Mouse (Mus musculus) bone marrow macrophage, adult 2 months (primary cell): ENCODE data around the gene 1700012B09Rik. TPM values are rescaled to one million over a fixed set of nuclear protein-coding genes. Genes with fewer than 3 reads are reported as not detected.

ENCODE experiments used
- H3K27ac ChIP-seq: 2 replicates; pipeline ENCODE4 v1.5.1; 2012; ENCODE audit warnings: low read depth, low read length; ENCODE audit not compliant: insufficient read depth
- H3K4me1 ChIP-seq: 2 replicates; pipeline ENCODE4 v1.6.1; 2012; ENCODE audit warnings: low read length; ENCODE audit not compliant: control insufficient read depth, insufficient read depth
- H3K4me3 ChIP-seq: 2 replicates; pipeline ENCODE4 v1.5.1; 2012; ENCODE audit warnings: mild to moderate bottlenecking, low read length, moderate library complexity; ENCODE audit not compliant: insufficient read depth
- CTCF ChIP-seq: IDR thresholded peaks from 2 replicates; pipeline ENCODE4 v1.5.1; 2012; ENCODE audit warnings: low read depth, mild to moderate bottlenecking, low read length, moderate library complexity
- POLR2A ChIP-seq: IDR thresholded peaks from 2 replicates; pipeline ENCODE4 v1.6.1; 2012; ENCODE audit warnings: mild to moderate bottlenecking, low read depth, low read length, borderline replicate concordance
- polyA plus RNA-seq: library from polyadenylated mRNA; stranded (reverse); fragments of >200 nt; gene quantifications from 2 replicates; pipeline ENCODE4 v1.2.4, GENCODE M21; 2012; ENCODE audit not compliant: missing spikeins, insufficient read depth, insufficient read length

Gene 1700012B09Rik
- polyA plus RNA-seq, 1 experiment: not detected

DNA sequence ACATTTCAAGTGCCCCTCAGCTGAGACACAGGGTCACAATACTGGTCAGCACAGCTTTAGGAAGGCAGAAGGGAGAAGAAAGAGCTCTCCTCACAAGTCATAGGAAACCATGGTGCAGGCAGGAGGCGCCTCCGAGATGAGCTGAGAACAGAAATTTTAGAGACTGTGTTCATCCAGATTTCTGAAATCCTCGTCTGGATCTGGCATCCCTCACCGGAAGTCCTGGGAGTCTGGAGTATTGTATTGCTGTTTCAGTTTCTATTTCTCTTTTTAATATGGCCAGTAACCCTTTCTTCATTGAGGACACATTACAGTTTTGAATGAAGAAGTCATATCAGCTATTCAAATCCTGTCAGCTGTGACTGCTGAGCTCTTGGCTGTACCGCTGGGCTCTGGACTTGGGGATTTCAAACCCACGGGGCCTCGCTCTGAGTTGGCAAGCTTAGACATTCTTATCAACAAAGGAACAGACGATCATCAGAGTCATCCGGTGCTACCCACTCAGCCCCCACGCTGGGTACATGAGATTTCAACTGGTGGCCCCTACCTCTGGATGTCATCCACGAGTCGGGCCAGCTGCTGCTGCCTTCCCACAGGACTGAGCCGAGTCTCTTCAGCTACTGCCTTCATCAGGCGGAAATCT is 53.0 kb downstream of the 1700012B09Rik start:
- no peak overlapping the region for H3K27ac ChIP-seq
- TF ChIP-seq POLR2A (no peak), CTCF (no peak)
- H3K4me1 ChIP-seq: peaks cover 11% of the 10 kb centered on the region
- no peak overlapping the region for H3K4me3 ChIP-seq

DNA sequence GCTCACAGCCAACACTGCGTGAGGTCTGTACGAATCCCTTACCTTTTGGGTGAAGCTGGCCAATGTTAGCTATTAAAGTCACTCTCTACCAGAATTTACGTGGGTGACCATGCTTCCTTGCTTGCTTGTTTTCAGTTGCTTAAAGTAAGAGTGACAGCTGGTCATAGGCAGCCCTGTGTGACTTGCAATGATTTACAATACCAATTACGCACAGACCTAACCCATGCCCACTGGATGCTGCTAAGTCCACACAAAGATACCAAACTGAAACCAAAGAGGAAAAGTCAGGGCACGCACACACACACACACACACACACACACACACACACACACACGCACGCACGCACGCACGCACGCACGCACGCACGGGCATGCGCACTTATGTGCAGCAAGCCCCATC is 55.6 kb downstream of the 1700012B09Rik start:
- Histone ChIP-seq H3K27ac (no peak overlapping the region), H3K4me1 (peaks cover 11% of the 10 kb centered on the region), H3K4me3 (no peak overlapping the region)
- TF ChIP-seq POLR2A: no peak
- TF ChIP-seq CTCF: no peak

DNA sequence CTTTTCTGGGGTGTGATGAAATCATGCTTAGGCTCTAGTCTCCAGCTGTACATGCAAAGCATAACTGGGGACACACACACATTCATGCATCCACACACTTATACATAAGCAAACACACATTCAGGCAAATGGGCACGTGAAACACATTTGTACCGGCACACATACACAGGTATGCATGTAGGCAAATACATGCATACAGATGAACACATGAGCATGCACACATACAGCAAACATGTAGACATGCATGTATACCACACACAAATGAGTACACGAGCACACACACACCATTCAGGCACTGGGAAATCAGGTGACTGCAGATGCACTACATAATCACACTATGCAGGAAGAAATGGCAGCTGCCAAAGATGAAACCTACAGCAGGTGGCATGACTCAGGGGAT is 59.9 kb downstream of the 1700012B09Rik start:
- H3K4me1 ChIP-seq: peaks cover under 1% of the 10 kb centered on the region; the same call in 1 of the 2 replicates
- TF ChIP-seq CTCF (no peak), POLR2A (no peak)
- H3K27ac ChIP-seq: no peak overlapping the region
- no peak overlapping the region for H3K4me3 ChIP-seq

Other genes with a start within 250 kb of the 1700012B09Rik start
- gene Amotl1, start 126.0 kb downstream of the 1700012B09Rik start, polyA plus RNA-seq: 0.37 and 0.46 TPM in 2 replicates
- gene Piwil4, start 30.3 kb downstream of the 1700012B09Rik start, polyA plus RNA-seq: not detected in 2 replicates
- gene Fut4, start 18.6 kb downstream of the 1700012B09Rik start, polyA plus RNA-seq: 2.4 and 3.0 TPM in 2 replicates
- 22.0 and 25.2 TPM in 2 replicates for gene Mre11a, start 13.6 kb upstream of the 1700012B09Rik start, polyA plus RNA-seq
- gene Ankrd49, start 13.8 kb upstream of the 1700012B09Rik start, polyA plus RNA-seq: 12.7 and 19.1 TPM in 2 replicates
- not detected in 2 replicates for gene Gpr83, start 89.2 kb upstream of the 1700012B09Rik start, polyA plus RNA-seq
- gene Izumo1r, start 132.9 kb upstream of the 1700012B09Rik start, polyA plus RNA-seq: not detected in 2 replicates